Mouse (Mus musculus) lung, embryonic 14.5 days (tissue): ENCODE measurements at regions not wholly inside any gene's neighbourhood (a gene's known extent, or its start where the extent isn't known, plus 50 kb on each side); places are given as distances from the start of the nearest gene placed in this dataset.

ENCODE experiments used
- ATAC-seq: fragments of 200-750 bp; cut with Nextera tagmentation; 2 replicates; pipeline ENCODE4 v1.8.0; 2017; ENCODE audit warnings: mild to moderate bottlenecking, moderate TSS enrichment, moderate library complexity; ENCODE audit not compliant: insufficient read depth
- DNase-seq: peaks from one replicate; pipeline ENCODE4 v3.0.0-alpha.2; 2015
- H3K27ac ChIP-seq: fragments of 300-500 bp; sonication (generic); 2 replicates; pipeline ENCODE4 v1.5.1; 2014; ENCODE audit warnings: low read depth, mild to moderate bottlenecking, moderate library complexity
- H3K27me3 ChIP-seq: fragments of 300-500 bp; sonication (generic); 2 replicates; pipeline ENCODE4 v1.6.1; 2014; ENCODE audit warnings: low read length, control low read depth; ENCODE audit not compliant: insufficient read depth
- H3K36me3 ChIP-seq: fragments of 300-500 bp; sonication (generic); 2 replicates; pipeline ENCODE4 v1.6.1; 2014; ENCODE audit warnings: control low read depth; ENCODE audit not compliant: insufficient read depth
- H3K4me1 ChIP-seq: fragments of 300-500 bp; sonication (generic); 2 replicates; pipeline ENCODE4 v1.6.1; 2014; ENCODE audit warnings: antibody characterized with exemption, control low read depth; ENCODE audit not compliant: insufficient read depth
- H3K4me2 ChIP-seq: fragments of 300-500 bp; sonication (generic); 2 replicates; pipeline ENCODE4 v1.6.1; 2014; ENCODE audit warnings: mild to moderate bottlenecking
- H3K4me3 ChIP-seq: fragments of 300-500 bp; sonication (generic); 2 replicates; pipeline ENCODE4 v1.5.1; 2014; ENCODE audit warnings: low read depth, low read length
- H3K9ac ChIP-seq: fragments of 300-500 bp; sonication (generic); 2 replicates; pipeline ENCODE4 v1.6.1; 2014
- H3K9me3 ChIP-seq: fragments of 300-500 bp; sonication (generic); 2 replicates; pipeline ENCODE4 v1.6.1; 2016; ENCODE audit warnings: low read depth, low read length, control low read depth
- CTCF ChIP-seq: IDR thresholded peaks from 2 replicates; pipeline ENCODE4 v1.5.1; 2016; ENCODE audit warnings: antibody characterized with exemption, low read depth
- WGBS: fragments of 180-500 bp; shearing (Covaris S2); extraction: QIAGEN DNeasy Blood & Tissue Kit; methylation state at CpG from one replicate; pipeline ENCODE4 v1.1.7; 2014; 5-methylcytosine and 5-hydroxymethylcytosine counted together

GRCm38 (mm10) chr12:106535086-106535485 is 525.1 kb downstream of the Vrk1 start:
- ATAC-seq (no peak), DNase-seq (no peak)
- H3K27me3 ChIP-seq = no peaks in the 10 kb centered on the region
- 46% methylated on average over 2 of the region's 2 CpGs for WGBS
- H3K9me3 ChIP-seq = no peaks in the 10 kb centered on the region
- H3K9ac ChIP-seq = no peak overlapping the region
- H3K27ac ChIP-seq = no peak overlapping the region
- TF ChIP-seq CTCF = no peak
- no peak overlapping the region for H3K4me3 ChIP-seq
- H3K4me2 ChIP-seq = no peak overlapping the region
- no peaks in the 10 kb centered on the region for H3K36me3 ChIP-seq
- no peaks in the 10 kb centered on the region for H3K4me1 ChIP-seq

GRCm38 (mm10) chr12:106535628-106536288 is 525.7 kb downstream of the Vrk1 start:
- no peak for ATAC-seq
- 29% methylated on average over 8 of the region's 8 CpGs for WGBS

GRCm38 (mm10) chr12:106536289-106536636 is 526.2 kb downstream of the Vrk1 start:
- Histone ChIP-seq H3K4me2 (no peak overlapping the region), H3K36me3 (no peaks in the 10 kb centered on the region), H3K27me3 (no peaks in the 10 kb centered on the region), H3K4me1 (no peaks in the 10 kb centered on the region), H3K9me3 (no peaks in the 10 kb centered on the region), H3K4me3 (no peak overlapping the region), H3K9ac (no peak overlapping the region), H3K27ac (no peak overlapping the region)
- DNase-seq = no peak
- TF ChIP-seq CTCF = no peak
- WGBS = 11% methylated on average over 7 of the region's 7 CpGs
- no peak for ATAC-seq

More at GRCm38 (mm10) chr12:106535628-106536288, 525.7 kb downstream of the Vrk1 start:
- Histone ChIP-seq H3K4me1 (no peaks in the 10 kb centered on the region), H3K4me3 (no peak overlapping the region), H3K27me3 (no peaks in the 10 kb centered on the region), H3K9ac (no peak overlapping the region), H3K9me3 (no peaks in the 10 kb centered on the region), H3K4me2 (no peak overlapping the region), H3K36me3 (no peaks in the 10 kb centered on the region), H3K27ac (no peak overlapping the region)
- no peak for DNase-seq
- no peak for TF ChIP-seq CTCF

- H3K27ac ChIP-seq = no peak overlapping the region
- H3K27me3 ChIP-seq = no peaks in the 10 kb centered on the region
- DNase-seq (no peak), ATAC-seq (no peak)
- no peaks in the 10 kb centered on the region for H3K4me1 ChIP-seq
- no peak overlapping the region for H3K4me3 ChIP-seq
- H3K36me3 ChIP-seq = no peaks in the 10 kb centered on the region
- no peak overlapping the region for H3K4me2 ChIP-seq
- TF ChIP-seq CTCF = no peak
- no peak overlapping the region for H3K9ac ChIP-seq
- 52% methylated on average over 6 of the region's 6 CpGs for WGBS
- no peaks in the 10 kb centered on the region for H3K9me3 ChIP-seq
Measured at GRCm38 (mm10) chr12:106540003-106540402, 530.0 kb downstream of the Vrk1 start.

GRCm38 (mm10) chr12:106559566-106559965 is 549.5 kb downstream of the Vrk1 start:
- ATAC-seq (no peak), DNase-seq (no peak)
- Histone ChIP-seq H3K4me1 (no peaks in the 10 kb centered on the region), H3K36me3 (no peaks in the 10 kb centered on the region), H3K27ac (no peak overlapping the region), H3K4me2 (no peak overlapping the region), H3K9me3 (no peaks in the 10 kb centered on the region), H3K27me3 (no peaks in the 10 kb centered on the region), H3K4me3 (no peak overlapping the region), H3K9ac (no peak overlapping the region)
- TF ChIP-seq CTCF = no peak
- 70% methylated on average over 9 of the region's 9 CpGs for WGBS

GRCm38 (mm10) chr12:106565263-106565681 is 555.2 kb downstream of the Vrk1 start:
- DNase-seq (no peak), ATAC-seq (no peak)
- no peaks in the 10 kb centered on the region for H3K4me1 ChIP-seq
- H3K27me3 ChIP-seq = no peaks in the 10 kb centered on the region
- TF ChIP-seq CTCF = no peak
- H3K36me3 ChIP-seq = no peaks in the 10 kb centered on the region
- no peaks in the 10 kb centered on the region for H3K9me3 ChIP-seq
- H3K4me3 ChIP-seq = no peak overlapping the region
- H3K27ac ChIP-seq = no peak overlapping the region
- 24% methylated on average over 6 of the region's 6 CpGs for WGBS
- no peak overlapping the region for H3K4me2 ChIP-seq
- no peak overlapping the region for H3K9ac ChIP-seq

GRCm38 (mm10) chr12:106566361-106566760 is 556.3 kb downstream of the Vrk1 start:
- Histone ChIP-seq H3K9ac (no peak overlapping the region), H3K36me3 (no peaks in the 10 kb centered on the region), H3K27ac (no peak overlapping the region), H3K4me2 (no peak overlapping the region), H3K27me3 (no peaks in the 10 kb centered on the region), H3K4me1 (no peaks in the 10 kb centered on the region), H3K4me3 (no peak overlapping the region), H3K9me3 (no peaks in the 10 kb centered on the region)
- WGBS = 84% methylated on average over 4 of the region's 4 CpGs
- TF ChIP-seq CTCF = no peak
- DNase-seq (no peak), ATAC-seq (no peak)

GRCm38 (mm10) chr12:106567116-106567515 is 557.1 kb downstream of the Vrk1 start:
- H3K9me3 ChIP-seq = no peaks in the 10 kb centered on the region
- no peak overlapping the region for H3K9ac ChIP-seq
- TF ChIP-seq CTCF = no peak
- no peaks in the 10 kb centered on the region for H3K4me1 ChIP-seq
- 64% methylated on average over 5 of the region's 5 CpGs for WGBS
- no peak for DNase-seq
- ATAC-seq = no peak
- no peaks in the 10 kb centered on the region for H3K36me3 ChIP-seq
- H3K4me2 ChIP-seq = no peak overlapping the region
- no peak overlapping the region for H3K27ac ChIP-seq
- H3K4me3 ChIP-seq = no peak overlapping the region
- no peaks in the 10 kb centered on the region for H3K27me3 ChIP-seq
